Mouse (Mus musculus): ENCODE data around the gene Rab5b. TPM values are rescaled to one million over a fixed set of nuclear protein-coding genes. Genes with fewer than 3 reads are reported as not detected.

Rab5b gene
- total and polyA plus RNA-seq, 2 experiments from 2014 or later, result 112 to 129 TPM

DNA sequence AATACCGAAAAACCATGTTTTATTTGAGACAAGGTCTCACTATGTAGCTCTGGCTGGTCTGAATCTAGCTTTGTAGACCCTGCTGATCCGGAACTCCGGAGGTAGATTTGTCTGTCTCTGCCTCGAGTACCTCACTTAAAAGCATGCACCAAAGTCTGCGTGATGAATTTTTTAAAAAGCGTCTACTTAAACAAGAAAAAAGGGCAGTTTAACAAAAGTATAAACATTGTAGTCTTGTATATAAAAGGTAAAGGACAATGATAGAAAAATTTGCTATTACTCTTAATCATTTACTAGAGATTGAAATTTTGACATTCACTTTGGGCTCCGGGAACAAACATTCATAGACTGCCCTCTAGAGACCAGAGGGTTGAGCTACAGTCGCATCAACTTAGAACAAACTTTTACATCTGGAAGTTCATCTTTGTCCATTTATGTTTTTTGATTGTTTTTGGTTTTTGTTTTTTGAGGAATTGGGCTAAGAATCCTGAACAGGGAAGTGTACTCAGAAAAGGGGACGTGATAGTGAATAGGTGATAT, 21.5 kb downstream of the Rab5b start:
- Histone ChIP-seq H3K36me3 (ENCODE audit: insufficient read depth, low read length) (peaks cover 12% of the 10 kb centered on the region; the same call in 1 of the 2 replicates), H3K9me3 (ENCODE audit: low read length) (no peaks in the 10 kb centered on the region), H3K4me3 (ENCODE audit: low read depth, low read length) (peak overlapping the region; percentile 58), H3K4me1 (ENCODE audit: insufficient read depth, low read length) (peaks cover 5% of the 10 kb centered on the region; the same call in 1 of the 2 replicates), H3K9ac (replicated peaks; ENCODE audit: low read length, poor library complexity, severe bottlenecking) (no peak overlapping the region; the same call in 1 of the 2 replicates), H3K27me3 (ENCODE audit: insufficient read depth, low read length) (no peaks in the 10 kb centered on the region), H3K4me2 (ENCODE audit: low read depth, low read length, poor library complexity, severe bottlenecking) (peak overlapping the region; percentile 87), H3K27ac (ENCODE audit: low read depth, low read length) (peak overlapping the region; percentile 51; the same call in 1 of the 2 replicates)
- WGBS, result 2% methylated on average over 9 of the region's 9 CpGs
- ATAC-seq (ENCODE audit: low FRiP score) (no peak), DNase-seq (ENCODE audit: low spot score) (peak; percentile 74)
- peak; percentile 75 for TF ChIP-seq CTCF (IDR thresholded peaks at IDR 0.05)

- Histone ChIP-seq H3K4me1 (ENCODE audit: insufficient read depth, low read length) (peaks cover 5% of the 10 kb centered on the region; the same call in 1 of the 2 replicates), H3K27ac (ENCODE audit: low read depth, low read length) (peak within 1 kb of the TSS; percentile 51; the same call in 1 of the 2 replicates), H3K4me3 (ENCODE audit: low read depth, low read length) (peak within 1 kb of the TSS; percentile 58), H3K36me3 (ENCODE audit: insufficient read depth, low read length) (peaks cover 12% of the 10 kb centered on the region; the same call in 1 of the 2 replicates), H3K27me3 (ENCODE audit: insufficient read depth, low read length) (no peaks in the 10 kb centered on the region), H3K4me2 (ENCODE audit: low read depth, low read length, poor library complexity, severe bottlenecking) (peak within 1 kb of the TSS; percentile 87), H3K9ac (replicated peaks; ENCODE audit: low read length, poor library complexity, severe bottlenecking) (peak within 1 kb of the TSS; percentile 63), H3K9me3 (ENCODE audit: low read length) (no peaks in the 10 kb centered on the region)
- WGBS, result under 1% methylated on average over 52 of the region's 60 CpGs
- no peak for TF ChIP-seq CTCF (IDR thresholded peaks at IDR 0.05)
- DNase-seq (ENCODE audit: low spot score), result peak; percentile 85
- peak; percentile 82 for ATAC-seq (ENCODE audit: low FRiP score)
Measured at GRCm38 (mm10) chr10:128673763-128674468, 22.1 kb downstream of the Rab5b start, which contains the start of gene Suox. Gene Suox (minus strand): TSS chr10:128674073.

GRCm38 (mm10) chr10:128671148-128671547, 24.9 kb downstream of the Rab5b start:
- no peak for TF ChIP-seq CTCF (IDR thresholded peaks at IDR 0.05)
- H3K4me2 ChIP-seq (ENCODE audit: low read depth, low read length, poor library complexity, severe bottlenecking), result no peak overlapping the region
- no peak for ATAC-seq (ENCODE audit: low FRiP score)
- H3K4me1 ChIP-seq (ENCODE audit: insufficient read depth, low read length), result peaks cover 8% of the 10 kb centered on the region; the same call in 1 of the 2 replicates
- 94% methylated on average over 9 of the region's 9 CpGs for whole genome bisulfite sequencing
- peaks cover 12% of the 10 kb centered on the region; the same call in 1 of the 2 replicates for H3K36me3 ChIP-seq (ENCODE audit: insufficient read depth, low read length)
- H3K27ac ChIP-seq (ENCODE audit: low read depth, low read length), result no peak overlapping the region
- no peaks in the 10 kb centered on the region for H3K9me3 ChIP-seq (ENCODE audit: low read length)
- no peak overlapping the region for H3K4me3 ChIP-seq (ENCODE audit: low read depth, low read length)
- no peak overlapping the region for H3K9ac ChIP-seq (replicated peaks; ENCODE audit: low read length, poor library complexity, severe bottlenecking)
- DNase-seq (ENCODE audit: low spot score), result no peak
- H3K27me3 ChIP-seq (ENCODE audit: insufficient read depth, low read length), result no peaks in the 10 kb centered on the region

DNA sequence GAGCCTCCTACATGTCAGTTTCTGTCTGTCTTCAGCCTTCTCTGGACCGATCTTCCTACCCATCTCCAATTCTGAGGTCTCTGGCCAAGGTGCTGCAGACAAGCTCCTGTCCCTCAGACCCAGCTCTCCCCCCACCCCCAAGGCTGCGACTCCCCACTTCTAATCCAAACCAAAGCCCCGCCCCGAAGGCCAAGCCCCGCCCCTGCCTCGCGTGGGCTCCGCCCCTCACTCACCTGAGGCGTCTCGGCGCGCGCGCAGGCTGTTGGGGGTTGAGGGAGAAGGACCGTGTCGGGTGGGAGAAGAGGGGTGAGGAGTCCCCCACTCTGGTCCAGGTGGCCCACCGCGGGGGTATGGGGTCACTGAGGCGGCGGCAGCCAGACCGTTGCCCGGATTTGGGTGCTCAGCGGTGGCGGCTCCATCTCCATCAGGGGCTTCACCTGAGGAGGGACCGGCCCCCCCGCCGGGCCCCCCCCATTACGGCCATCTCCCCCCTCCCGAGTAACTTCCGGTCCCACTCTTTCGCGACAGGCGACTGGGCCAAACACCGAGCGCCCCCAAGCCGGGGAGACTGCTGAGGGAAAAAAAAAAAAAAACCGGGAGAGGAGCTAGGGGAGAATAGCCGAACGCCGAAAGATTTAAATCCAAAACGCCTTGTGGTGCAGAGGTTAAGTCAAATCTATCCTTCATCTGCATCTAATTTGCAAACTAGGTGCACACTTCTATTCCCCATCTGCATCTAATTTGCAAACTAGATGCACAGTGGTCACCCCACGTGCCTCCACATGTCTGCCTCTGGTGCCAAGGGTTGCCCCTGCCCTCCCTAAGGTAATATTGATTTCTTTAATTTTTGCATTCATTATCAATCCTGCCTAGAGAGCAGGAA, 27.0 kb downstream of the Rab5b start:
- H3K4me3 ChIP-seq (ENCODE audit: low read depth, low read length), result peak overlapping the region; percentile 81
- peak overlapping the region; percentile 83 for H3K4me2 ChIP-seq (ENCODE audit: low read depth, low read length, poor library complexity, severe bottlenecking)
- peaks cover 12% of the 10 kb centered on the region; the same call in 1 of the 2 replicates for H3K36me3 ChIP-seq (ENCODE audit: insufficient read depth, low read length)
- peaks cover 8% of the 10 kb centered on the region; the same call in 1 of the 2 replicates for H3K4me1 ChIP-seq (ENCODE audit: insufficient read depth, low read length)
- no peaks in the 10 kb centered on the region for H3K27me3 ChIP-seq (ENCODE audit: insufficient read depth, low read length)
- H3K9ac ChIP-seq (replicated peaks; ENCODE audit: low read length, poor library complexity, severe bottlenecking), result peak overlapping the region; percentile 84
- no peak; the same call in 1 of the 2 replicates for TF ChIP-seq CTCF (IDR thresholded peaks at IDR 0.05)
- peak; percentile 65 for ATAC-seq (ENCODE audit: low FRiP score)
- no peaks in the 10 kb centered on the region for H3K9me3 ChIP-seq (ENCODE audit: low read length)
- WGBS, result under 1% methylated on average over 41 of the region's 42 CpGs
- peak overlapping the region; percentile 77 for H3K27ac ChIP-seq (ENCODE audit: low read depth, low read length)
- peak; percentile 74 for DNase-seq (ENCODE audit: low spot score)

GRCm38 (mm10) chr10:128665806-128666205, 30.3 kb downstream of the Rab5b start:
- WGBS, result 97% methylated on average over 2 of the region's 2 CpGs
- H3K9ac ChIP-seq (replicated peaks; ENCODE audit: low read length, poor library complexity, severe bottlenecking), result no peak overlapping the region
- TF ChIP-seq CTCF (IDR thresholded peaks at IDR 0.05), result no peak

More at GRCm38 (mm10) chr10:128665806-128666205, 30.3 kb downstream of the Rab5b start:
- no peak overlapping the region for H3K4me2 ChIP-seq (ENCODE audit: low read depth, low read length, poor library complexity, severe bottlenecking)
- peaks cover 5% of the 10 kb centered on the region; the same call in 1 of the 2 replicates for H3K36me3 ChIP-seq (ENCODE audit: insufficient read depth, low read length)
- H3K4me1 ChIP-seq (ENCODE audit: insufficient read depth, low read length), result 0 out of 2 replicates have a peak, but pooled peaks cover 2% of the 10 kb centered on the region
- DNase-seq (ENCODE audit: low spot score) (no peak), ATAC-seq (ENCODE audit: low FRiP score) (no peak)
- no peak overlapping the region for H3K4me3 ChIP-seq (ENCODE audit: low read depth, low read length)
- H3K27ac ChIP-seq (ENCODE audit: low read depth, low read length), result no peak overlapping the region
- no peaks in the 10 kb centered on the region for H3K9me3 ChIP-seq (ENCODE audit: low read length)
- no peaks in the 10 kb centered on the region for H3K27me3 ChIP-seq (ENCODE audit: insufficient read depth, low read length)

Measured in midbrain, postnatal 0 days (tissue).